Mouse (Mus musculus) mouse embryonic stem cell (cell line): ENCODE results near the gene Tfap2a.

Source experiments
- in situ Hi-C, 2 experiments: fragments of 300-500 bp; cut with MboI; formaldehyde crosslinking; loops; 1 replicate in 1 of 2; 3 replicates in 1 of 2; pipeline ENCODE4 v1.14.3; 2019 to 2020; ENCODE audit warnings: low sequenced_read_pairs in 2 of 2, low pct_unique_long_range_greater_than_20kb in 1 of 2, mixed read lengths in 1 of 2; ENCODE audit not compliant: unreplicated experiment in 1 of 2

Tfap2a gene

GRCm38 (mm10) chr13:40737099-40737498, 1.1 kb downstream of the Tfap2a start:
- in situ Hi-C loops, result loop anchor here (10.0 to 25.0 kb wide), 2 partner anchors 122 to 825 kb away; no protein-coding TSS in a partner anchor

DNA sequence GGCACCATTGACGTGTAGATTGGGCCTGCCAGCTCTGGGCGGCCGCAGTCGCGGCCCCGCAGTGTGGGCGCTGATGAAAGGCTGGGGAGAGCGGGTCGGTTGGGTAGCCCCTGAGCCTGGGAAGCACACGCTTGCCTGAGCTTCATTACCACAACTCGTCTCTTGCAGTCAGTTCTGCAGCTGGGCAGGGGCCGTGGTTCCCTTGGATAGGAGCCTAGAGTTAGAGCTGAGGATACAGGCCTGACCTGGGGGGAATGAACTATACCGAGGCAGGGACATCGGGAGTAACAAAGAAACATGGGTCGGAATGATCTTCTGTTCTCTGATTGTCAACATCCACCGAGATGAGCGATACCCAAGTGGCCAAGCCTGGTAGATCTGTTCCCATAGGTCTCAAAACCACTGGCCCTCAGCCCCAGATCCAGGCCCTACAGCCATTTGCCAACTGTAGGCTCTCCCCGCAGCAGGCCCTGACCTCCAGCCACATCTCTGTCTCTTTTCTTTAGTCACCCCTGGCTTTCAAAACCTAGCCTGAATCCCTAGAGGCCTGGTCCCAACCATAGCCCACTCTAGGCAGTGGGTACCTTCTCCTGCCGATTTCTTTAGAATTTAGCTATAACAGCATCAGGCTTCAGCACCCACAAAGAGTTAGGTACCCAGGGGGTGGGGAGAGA, 1.9 kb downstream of the Tfap2a start:
- in situ Hi-C loops, result loop anchor here (10.0 to 25.0 kb wide), 2 partner anchors 121 to 824 kb away; no protein-coding TSS in a partner anchor

DNA sequence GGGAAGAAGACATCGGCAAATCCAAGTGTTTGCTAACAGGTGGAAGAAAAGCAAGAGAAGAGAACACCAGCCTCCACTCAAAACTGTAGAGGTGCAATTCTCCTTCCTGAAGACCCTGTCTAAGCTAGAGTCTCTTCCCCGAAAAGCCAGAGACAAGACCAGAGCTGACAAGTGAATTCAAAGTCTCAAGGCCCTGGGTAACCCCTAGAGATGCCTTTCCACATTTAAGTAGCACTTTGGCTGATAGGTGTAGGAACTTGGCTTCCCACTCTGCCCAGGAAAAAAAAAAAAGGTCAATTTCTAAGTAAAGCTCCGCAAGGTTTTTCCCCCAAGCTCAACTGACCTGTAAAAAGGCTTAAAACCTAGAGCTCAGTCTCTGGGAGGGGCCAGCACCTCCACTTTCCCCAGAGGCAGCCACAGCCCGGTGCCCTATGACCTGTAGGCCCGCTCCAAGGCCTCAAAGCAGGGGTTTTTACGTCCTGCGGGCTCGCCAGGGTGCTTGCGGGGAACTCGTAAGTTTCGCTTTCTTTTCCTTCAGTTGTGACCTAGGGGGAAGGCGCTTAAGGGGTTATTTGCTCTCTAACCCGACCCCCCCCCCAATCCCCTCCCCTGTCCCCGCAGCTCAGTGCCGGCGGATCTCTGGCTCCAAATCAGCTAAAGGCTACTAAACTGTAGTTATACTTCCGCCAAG, 2.6 kb downstream of the Tfap2a start:
- in situ Hi-C loops, result loop anchor here (10.0 to 25.0 kb wide), 2 partner anchors 121 to 823 kb away; no protein-coding TSS in a partner anchor

DNA sequence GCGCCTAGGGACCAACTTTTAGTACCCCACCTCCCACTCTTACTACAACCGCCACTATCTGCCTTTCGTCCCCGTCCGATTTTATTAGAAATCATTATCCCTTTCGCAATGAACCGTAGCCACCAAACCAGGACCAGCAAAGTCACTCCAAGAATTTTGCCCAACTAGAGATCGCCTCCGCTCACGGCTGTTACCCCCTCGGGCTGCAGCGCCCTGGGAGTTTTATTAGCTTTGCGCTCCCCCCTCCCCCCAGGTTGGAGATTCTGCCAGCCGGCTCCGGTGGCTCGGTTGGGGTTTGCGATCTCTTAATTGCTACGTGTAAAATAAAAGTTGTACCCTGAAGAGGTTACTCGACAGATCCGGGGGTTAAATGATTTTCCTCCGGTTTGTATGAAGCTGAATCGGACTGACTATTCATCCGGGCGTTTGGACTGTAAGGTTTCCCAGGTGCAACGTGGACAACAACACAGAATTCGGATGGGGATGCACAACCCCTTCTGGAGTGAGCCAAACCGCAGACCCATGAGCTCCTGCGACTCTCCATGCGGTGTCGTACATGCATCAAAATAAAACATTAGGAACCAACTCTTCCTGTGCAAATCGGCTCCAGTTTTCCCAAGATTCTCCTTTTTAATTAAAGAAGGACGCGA, 3.7 kb downstream of the Tfap2a start:
- in situ Hi-C loops, result loop anchor here (5.0 to 25.0 kb wide), 3 partner anchors 117 to 822 kb away; no protein-coding TSS in a partner anchor

GRCm38 (mm10) chr13:40733542-40734151, 4.5 kb downstream of the Tfap2a start:
- in situ Hi-C loops, result loop anchor here (5.0 to 25.0 kb wide), 3 partner anchors 116 to 821 kb away; no protein-coding TSS in a partner anchor

DNA sequence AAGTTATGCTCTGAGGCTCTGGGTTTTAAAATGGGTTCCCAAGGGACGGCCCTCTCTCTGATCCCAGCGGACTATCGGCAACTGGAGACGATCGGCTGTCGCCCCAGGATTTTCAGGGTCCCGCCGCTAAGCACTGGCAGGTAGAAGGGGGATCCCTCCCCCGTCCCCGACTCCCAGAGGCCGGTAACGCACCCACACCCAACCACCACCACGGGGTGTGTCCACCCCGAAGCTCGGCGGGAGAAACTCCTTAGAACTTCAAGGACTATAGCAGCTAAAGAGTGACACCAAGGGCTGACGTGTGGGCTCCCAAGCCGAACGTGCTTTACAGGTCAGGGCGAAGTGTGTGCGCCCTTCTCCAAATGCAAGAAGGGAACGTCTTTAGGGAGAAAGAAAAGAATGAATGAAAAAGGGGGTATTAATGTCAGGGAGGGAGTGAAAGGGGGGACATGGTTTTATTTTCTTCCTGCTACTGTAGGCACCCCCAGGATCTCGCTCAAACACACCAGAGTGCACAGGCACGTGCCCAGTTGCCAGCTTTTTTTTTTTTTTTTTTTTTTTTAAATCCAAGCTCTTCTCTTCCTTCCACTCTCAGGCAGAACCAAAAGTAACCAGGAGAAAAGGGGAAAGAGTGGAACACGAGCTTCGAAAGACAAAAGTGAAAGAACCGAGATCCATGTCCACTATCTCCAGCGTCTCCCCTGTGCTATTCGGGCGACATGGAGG, 5.2 kb downstream of the Tfap2a start:
- in situ Hi-C loops, result loop anchor here (5.0 to 25.0 kb wide), 3 partner anchors 116 to 821 kb away; no protein-coding TSS in a partner anchor

GRCm38 (mm10) chr13:40732085-40732484, 6.1 kb downstream of the Tfap2a start:
- in situ Hi-C loops, result loop anchor here (5.0 to 25.0 kb wide), 3 partner anchors 115 to 820 kb away; no protein-coding TSS in a partner anchor

GRCm38 (mm10) chr13:40731179-40731841, 6.9 kb downstream of the Tfap2a start:
- in situ Hi-C loops, result loop anchor here (5.0 to 25.0 kb wide), 3 partner anchors 114 to 819 kb away; no protein-coding TSS in a partner anchor

- in situ Hi-C loops, result loop anchor here (5.0 to 25.0 kb wide), 3 partner anchors 113 to 818 kb away; no protein-coding TSS in a partner anchor
Measured at GRCm38 (mm10) chr13:40730651-40731178, 7.5 kb downstream of the Tfap2a start.

DNA sequence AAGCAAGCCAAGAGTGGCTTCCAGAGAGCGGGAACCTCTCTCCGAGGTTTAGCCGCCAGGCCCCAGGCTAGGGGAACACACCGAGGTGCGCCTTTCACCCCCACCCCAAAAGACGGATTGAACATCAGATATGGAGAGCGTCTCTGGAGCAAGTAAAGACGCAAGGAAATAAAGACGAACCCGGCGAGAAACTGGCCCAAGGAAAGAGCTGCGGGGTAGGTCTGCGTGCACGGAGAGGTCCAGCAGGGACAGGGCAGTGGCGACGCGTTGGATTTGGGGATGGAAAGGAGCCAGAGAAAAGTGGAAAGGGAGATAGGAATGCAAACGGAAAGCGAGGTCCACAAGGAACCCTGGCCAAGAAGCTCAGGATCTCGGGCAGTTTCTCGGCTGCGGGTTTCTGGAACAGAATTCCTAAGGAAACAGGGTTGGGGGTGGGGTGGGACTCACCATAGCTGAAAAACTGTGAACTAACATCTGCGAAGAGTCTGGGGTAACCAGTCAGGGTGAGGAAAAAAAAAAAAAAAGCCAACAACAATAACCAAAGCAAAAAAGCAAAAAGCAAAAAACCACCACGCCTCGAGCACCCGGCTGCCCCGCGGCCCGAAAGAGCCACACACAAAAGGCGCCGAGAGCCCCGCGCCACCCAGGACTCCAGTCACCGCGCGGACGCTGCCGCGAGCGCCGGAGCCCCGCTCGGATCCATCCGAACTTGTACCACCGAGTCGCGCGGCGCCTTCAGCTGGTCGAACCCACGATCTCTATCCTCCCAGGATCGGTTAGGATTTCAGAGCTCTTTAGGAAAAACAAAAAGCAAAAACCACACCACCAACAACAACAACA, 8.4 kb downstream of the Tfap2a start:
- in situ Hi-C loops, result loop anchor here (5.0 to 25.0 kb wide), 3 partner anchors 113 to 818 kb away; no protein-coding TSS in a partner anchor

GRCm38 (mm10) chr13:40729037-40729436, 9.1 kb downstream of the Tfap2a start:
- in situ Hi-C loops, result loop anchor here (25.0 kb wide), 1 partner anchor 817 kb away; no protein-coding TSS in a partner anchor

DNA sequence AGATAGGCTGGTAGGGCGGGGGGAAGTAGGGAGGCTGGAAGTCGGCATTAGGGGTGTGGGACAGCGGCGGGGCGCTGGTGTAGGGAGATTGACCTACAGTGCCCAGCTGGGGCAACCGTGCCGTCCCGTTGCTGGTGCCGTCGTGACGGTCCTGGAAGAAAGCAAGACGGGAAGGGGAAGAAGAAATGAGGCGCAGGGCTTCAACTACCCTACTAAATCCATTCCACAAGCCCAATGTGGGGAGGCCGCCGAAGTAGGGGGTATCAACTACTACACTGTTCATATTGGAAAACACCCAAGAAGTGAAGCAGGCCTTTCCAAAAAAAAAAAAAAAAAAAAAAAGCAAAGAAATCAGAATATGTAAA, 9.6 kb downstream of the Tfap2a start:
- in situ Hi-C loops, result loop anchor here (25.0 kb wide), 1 partner anchor 816 kb away; no protein-coding TSS in a partner anchor

DNA sequence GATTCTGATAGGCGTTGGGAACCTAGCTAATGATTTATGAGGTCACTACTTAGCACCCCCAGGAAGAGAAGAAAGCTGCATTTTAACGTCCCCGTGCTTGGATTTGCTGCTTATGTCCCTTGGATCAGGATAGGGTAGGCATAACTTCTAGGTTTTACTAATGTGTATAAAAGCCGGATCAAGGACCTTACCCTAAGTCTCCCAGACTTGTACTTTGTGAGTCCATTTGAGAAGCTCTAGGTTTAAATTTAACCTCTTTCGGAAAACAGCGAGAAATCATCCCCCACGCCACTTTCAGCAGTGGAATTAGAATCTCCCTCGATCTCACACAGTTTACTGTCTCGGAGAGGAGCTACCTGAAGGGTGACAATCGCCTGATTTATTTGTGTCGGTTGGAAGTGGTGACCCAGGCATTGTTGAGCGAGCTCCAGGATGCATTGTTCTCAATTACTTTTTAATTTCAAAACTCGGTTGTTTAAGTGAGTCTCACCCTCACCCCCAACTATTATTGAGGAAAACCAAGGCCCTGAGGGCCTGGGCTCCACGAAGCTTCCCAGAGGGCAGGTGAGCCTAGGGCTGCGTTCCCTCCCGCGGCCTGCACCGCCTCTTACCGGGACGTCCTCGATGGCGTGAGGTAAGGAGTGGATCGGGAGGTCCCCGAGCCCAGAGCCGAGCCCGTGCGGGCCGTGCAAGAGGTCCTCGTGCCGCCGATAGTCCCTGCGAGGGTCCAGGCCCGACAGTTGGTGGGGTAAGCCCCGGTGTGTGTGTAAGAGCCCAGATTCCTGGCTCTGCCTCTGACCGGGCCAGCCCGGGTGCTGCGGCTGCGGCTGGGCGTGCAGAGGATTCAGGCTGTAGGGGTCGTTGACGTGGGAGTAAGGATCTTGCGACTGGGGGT, 10.2 kb downstream of the Tfap2a start:
- in situ Hi-C loops, result loop anchor here (25.0 kb wide), 1 partner anchor 816 kb away; no protein-coding TSS in a partner anchor

- in situ Hi-C loops, result loop anchor here (25.0 kb wide), 1 partner anchor 814 kb away; no protein-coding TSS in a partner anchor
Measured at GRCm38 (mm10) chr13:40725924-40726323, 12.3 kb downstream of the Tfap2a start.

GRCm38 (mm10) chr13:40723598-40723920, 14.6 kb downstream of the Tfap2a start:
- in situ Hi-C loops, result no loop called here
